Mouse (Mus musculus) liver, embryonic 11.5 days (tissue): ENCODE measurements around the gene Prss8. TPM values are rescaled to one million over a fixed set of nuclear protein-coding genes. Genes with fewer than 3 reads are reported as not detected.
A peak's percentile ranks its signal among the peaks of the same experiment; 100 is the strongest.

Source experiments
- ATAC-seq: fragments of 200-750 bp; cut with Nextera tagmentation; replicated peaks from 2 replicates; pipeline ENCODE4 v1.8.0; 2017; ENCODE audit warnings: moderate number of reproducible peaks, mild to moderate bottlenecking, moderate TSS enrichment, moderate library complexity; ENCODE audit not compliant: low FRiP score
- DNase-seq: peaks from one replicate; pipeline ENCODE4 v3.0.0-alpha.2; 2017; ENCODE audit warnings: low spot score
- H3K27ac ChIP-seq: fragments of 300-500 bp; sonication (generic); 2 replicates; pipeline ENCODE4 v1.5.1; 2014; ENCODE audit warnings: mild to moderate bottlenecking, low read depth, low read length, control low read depth
- H3K27me3 ChIP-seq: fragments of 300-500 bp; sonication (generic); replicated peaks from 2 replicates; pipeline ENCODE4 v1.6.1; 2014; ENCODE audit warnings: low read length, mixed read lengths; ENCODE audit not compliant: control insufficient read depth, insufficient read depth
- H3K36me3 ChIP-seq: fragments of 300-500 bp; sonication (generic); 2 replicates; pipeline ENCODE4 v1.6.1; 2014; ENCODE audit warnings: mild to moderate bottlenecking, low read length, moderate library complexity, mixed read lengths; ENCODE audit not compliant: control insufficient read depth, insufficient read depth
- H3K4me1 ChIP-seq: fragments of 300-500 bp; sonication (generic); replicated peaks from 2 replicates; pipeline ENCODE4 v1.6.1; 2014; ENCODE audit warnings: low read length, mixed read lengths; ENCODE audit not compliant: control insufficient read depth, insufficient read depth
- H3K4me2 ChIP-seq: fragments of 300-500 bp; sonication (generic); 2 replicates; pipeline ENCODE4 v1.6.1; 2014; ENCODE audit warnings: mild to moderate bottlenecking, control low read depth, moderate library complexity
- H3K4me3 ChIP-seq: fragments of 300-500 bp; sonication (generic); 2 replicates; pipeline ENCODE4 v1.5.1; 2014; ENCODE audit warnings: low read depth, low read length, control low read depth
- H3K9ac ChIP-seq: fragments of 300-500 bp; sonication (generic); 2 replicates; pipeline ENCODE4 v1.6.1; 2014; ENCODE audit warnings: low read depth, low read length, control low read depth
- H3K9me3 ChIP-seq: fragments of 300-500 bp; sonication (generic); 2 replicates; pipeline ENCODE4 v1.6.1; 2016; ENCODE audit warnings: low read length, inconsistent platforms, mixed read lengths; ENCODE audit not compliant: control insufficient read depth
- WGBS: fragments of 180-500 bp; shearing (Covaris S2); extraction: QIAGEN DNeasy Blood & Tissue Kit; methylation state at CpG from one replicate; pipeline ENCODE4 v1.1.7; 2014; 5-methylcytosine and 5-hydroxymethylcytosine counted together
- polyA plus RNA-seq: library from polyadenylated mRNA; unstranded; fragments of >200 nt; fragmentation: Nextera tagmentation; extraction: Ambion mirVana; gene quantifications from 2 replicates; pipeline ENCODE4 v1.2.1, GENCODE M21; 2014

Prss8 gene
- polyA plus RNA-seq, 1 experiment from 2014 or later, result 3.4 TPM

- ATAC-seq (no peak), DNase-seq (no peak)
- Histone ChIP-seq H3K27me3 (no peaks in the 10 kb centered on the region), H3K4me1 (peaks cover 16% of the 10 kb centered on the region), H3K36me3 (peaks cover 75% of the 10 kb centered on the region), H3K9me3 (peaks cover 26% of the 10 kb centered on the region), H3K4me3 (no peak overlapping the region), H3K27ac (no peak overlapping the region), H3K4me2 (no peak overlapping the region), H3K9ac (no peak overlapping the region)
- 89% methylated on average over 12 of the region's 12 CpGs for WGBS
Measured at GRCm38 (mm10) chr7:127880431-127880830, 49.5 kb downstream of the Prss8 start.

DNA sequence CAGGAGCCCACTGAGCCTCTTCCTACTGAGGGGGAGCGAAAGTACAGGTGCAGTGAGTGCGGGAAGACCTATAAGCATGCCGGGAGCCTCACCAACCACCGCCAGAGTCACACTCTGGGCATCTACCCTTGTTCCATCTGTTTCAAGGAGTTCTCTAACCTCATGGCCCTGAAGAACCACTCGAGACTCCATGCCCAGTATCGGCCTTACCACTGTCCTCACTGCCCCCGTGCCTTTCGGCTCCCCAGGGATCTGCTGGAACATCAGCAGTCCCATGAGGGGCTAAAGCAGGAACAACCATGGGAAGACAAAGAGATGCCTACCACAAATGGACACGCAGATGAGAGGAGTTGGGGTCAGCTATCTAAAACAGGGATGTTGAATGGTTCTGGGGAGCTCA, 50.6 kb downstream of the Prss8 start:
- peaks cover 26% of the 10 kb centered on the region for H3K9me3 ChIP-seq
- H3K4me1 ChIP-seq, result peaks cover 13% of the 10 kb centered on the region
- no peak for DNase-seq
- no peak overlapping the region for H3K4me3 ChIP-seq
- H3K4me2 ChIP-seq, result no peak overlapping the region
- no peaks in the 10 kb centered on the region for H3K27me3 ChIP-seq
- peaks cover 66% of the 10 kb centered on the region for H3K36me3 ChIP-seq
- H3K9ac ChIP-seq, result no peak overlapping the region
- 95% methylated on average over 9 of the region's 9 CpGs for WGBS
- H3K27ac ChIP-seq, result no peak overlapping the region
- no peak for ATAC-seq

DNA sequence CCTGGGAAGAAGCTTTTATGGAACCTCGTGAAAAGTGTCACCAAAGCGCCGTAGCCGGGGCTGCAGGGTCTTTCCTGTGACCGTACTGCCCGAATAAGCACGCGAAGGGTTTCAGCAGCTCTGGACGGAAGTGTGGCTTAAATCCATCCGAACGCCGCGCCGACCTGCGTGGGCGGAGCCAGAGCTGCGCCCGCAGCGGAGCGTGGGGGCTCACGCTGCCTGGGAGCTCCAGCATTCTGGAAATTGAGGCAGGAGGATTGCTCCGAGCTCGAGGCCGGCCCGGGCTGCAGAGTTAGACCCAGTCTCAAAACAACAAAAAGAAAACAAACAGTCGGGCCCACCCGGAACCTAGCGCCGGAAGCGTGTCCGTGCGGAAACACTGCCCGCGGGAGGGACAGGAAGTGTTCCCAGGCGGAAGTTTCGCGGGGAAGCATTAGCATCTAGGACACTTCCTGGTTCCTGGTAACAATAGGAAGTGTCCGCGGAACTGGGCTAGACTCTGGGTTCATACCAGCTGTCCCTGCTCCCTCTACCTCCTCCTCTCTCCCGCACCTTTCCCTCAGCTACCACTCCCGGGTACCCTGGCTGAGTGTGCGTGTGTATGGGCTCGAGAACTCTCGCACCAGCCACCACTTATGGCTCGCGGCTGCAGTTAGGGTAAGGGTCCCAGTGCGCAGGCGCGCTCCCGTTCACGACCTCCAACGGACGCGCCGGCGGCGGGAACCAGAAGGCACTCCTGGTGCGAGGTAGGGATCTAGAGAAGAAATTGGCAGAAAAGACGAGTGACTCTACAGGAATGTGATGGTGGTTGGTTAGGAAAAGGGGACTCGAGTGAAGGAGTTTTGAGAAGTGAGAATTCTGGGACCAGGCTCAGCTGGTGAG, 53.2 kb downstream of the Prss8 start, which contains the start of gene Zfp668:
Zfp668 (minus strand) TSS at position 362 of the 882 bp plus-strand sequence.
- peaks cover 22% of the 10 kb centered on the region for H3K9me3 ChIP-seq
- H3K9ac ChIP-seq, result peak within 1 kb of the TSS; percentile 98
- H3K4me3 ChIP-seq, result peak within 1 kb of the TSS; percentile 86
- under 1% methylated on average over 60 of the region's 60 CpGs for WGBS
- H3K27me3 ChIP-seq, result no peaks in the 10 kb centered on the region
- peak; percentile 78 for ATAC-seq
- peak; percentile 95 for DNase-seq
- H3K4me2 ChIP-seq, result peak within 1 kb of the TSS; percentile 88
- peaks cover 19% of the 10 kb centered on the region for H3K4me1 ChIP-seq
- H3K36me3 ChIP-seq, result peaks cover 44% of the 10 kb centered on the region
- H3K27ac ChIP-seq, result peak within 1 kb of the TSS; percentile 97

GRCm38 (mm10) chr7:127876041-127876466, 53.9 kb downstream of the Prss8 start, which contains the start of gene Zfp646:
Gene Zfp646 (plus strand): TSS chr7:127876221.
- ATAC-seq (peak; percentile 82), DNase-seq (peak; percentile 91)
- peaks cover 15% of the 10 kb centered on the region for H3K9me3 ChIP-seq
- peak within 1 kb of the TSS; percentile 98 for H3K9ac ChIP-seq
- H3K4me3 ChIP-seq, result peak within 1 kb of the TSS; percentile 86
- no peaks in the 10 kb centered on the region for H3K27me3 ChIP-seq
- peaks cover 38% of the 10 kb centered on the region for H3K36me3 ChIP-seq
- H3K4me1 ChIP-seq, result peaks cover 19% of the 10 kb centered on the region
- WGBS, result under 1% methylated on average over 41 of the region's 41 CpGs
- peak within 1 kb of the TSS; percentile 97 for H3K27ac ChIP-seq
- peak within 1 kb of the TSS; percentile 88 for H3K4me2 ChIP-seq

Other genes with a start within 250 kb of the Prss8 start
- 46.8 and 50.7 TPM in 2 replicates for gene Bcl7c, start 221.2 kb downstream of the Prss8 start, polyA plus RNA-seq
- 5.5 and 5.8 TPM in 2 replicates for gene Ctf1, start 217.4 kb downstream of the Prss8 start, polyA plus RNA-seq
- gene Ctf2, start 197.9 kb downstream of the Prss8 start, polyA plus RNA-seq, result 0.25 and 0.40 TPM in 2 replicates
- 3.1 and 3.7 TPM in 2 replicates for gene Fbxl19, start 185.6 kb downstream of the Prss8 start, polyA plus RNA-seq
- 22.0 and 23.7 TPM in 2 replicates for gene Orai3, start 160.3 kb downstream of the Prss8 start, polyA plus RNA-seq
- gene Setd1a, start 153.4 kb downstream of the Prss8 start, polyA plus RNA-seq, result 24.2 and 26.0 TPM in 2 replicates
- gene Gm49388, start 144.5 kb downstream of the Prss8 start, polyA plus RNA-seq, result not detected in 2 replicates
- 31.4 and 32.4 TPM in 2 replicates for gene Hsd3b7, start 129.5 kb downstream of the Prss8 start, polyA plus RNA-seq
- gene Stx4a, start 105.8 kb downstream of the Prss8 start, polyA plus RNA-seq, result 16.1 and 19.4 TPM in 2 replicates
- gene Stx1b, start 105.6 kb downstream of the Prss8 start, polyA plus RNA-seq, result 1.5 and 1.9 TPM in 2 replicates
- 15.1 and 15.8 TPM in 2 replicates for gene Zfp646, start 53.9 kb downstream of the Prss8 start, polyA plus RNA-seq
- 15.2 and 15.9 TPM in 2 replicates for gene Zfp668, start 53.3 kb downstream of the Prss8 start, polyA plus RNA-seq
- gene Prss53, start 39.1 kb downstream of the Prss8 start, polyA plus RNA-seq, result 0.40 and 0.48 TPM in 2 replicates
- 0.08 TPM in 1 of 2 replicates, not detected in the other for gene Gm21974, start 34.6 kb downstream of the Prss8 start, polyA plus RNA-seq
- 108 and 110 TPM in 2 replicates for gene Vkorc1, start 34.5 kb downstream of the Prss8 start, polyA plus RNA-seq
- 126 and 132 TPM in 2 replicates for gene Bckdk, start 26.0 kb downstream of the Prss8 start, polyA plus RNA-seq
- gene Kat8, start 17.6 kb downstream of the Prss8 start, polyA plus RNA-seq, result 44.2 and 47.0 TPM in 2 replicates
- gene Prss36, start 16.6 kb upstream of the Prss8 start, polyA plus RNA-seq, result 7.9 and 9.4 TPM in 2 replicates
- 28.1 and 34.4 TPM in 2 replicates for gene Fus, start 37.4 kb upstream of the Prss8 start, polyA plus RNA-seq
- 46.3 and 51.1 TPM in 2 replicates for gene Pycard, start 63.8 kb upstream of the Prss8 start, polyA plus RNA-seq
- gene Trim72, start 73.8 kb upstream of the Prss8 start, polyA plus RNA-seq, result not detected in 2 replicates
- 1.8 and 1.9 TPM in 2 replicates for gene Itgam, start 132.5 kb upstream of the Prss8 start, polyA plus RNA-seq
- not detected in 2 replicates for gene Gm49368, start 132.6 kb upstream of the Prss8 start, polyA plus RNA-seq
- 0.12 and 0.18 TPM in 2 replicates for gene Itgax, start 199.4 kb upstream of the Prss8 start, polyA plus RNA-seq
- not detected in 2 replicates for gene Itgad, start 224.3 kb upstream of the Prss8 start, polyA plus RNA-seq